Mouse (Mus musculus): Measurements from ENCODE around the gene Cldn3. TPM values are rescaled to one million over a fixed set of nuclear protein-coding genes. Genes with fewer than 3 reads are reported as not detected.

Cldn3 gene
- not detected for polyA plus RNA-seq (2014; fragmentation: Illumina TruSeq; extraction: RNeasy Lipid Tissue Mini Kit (QIAGEN cat#74804); ENCODE audit: low read depth, low replicate concordance)

DNA sequence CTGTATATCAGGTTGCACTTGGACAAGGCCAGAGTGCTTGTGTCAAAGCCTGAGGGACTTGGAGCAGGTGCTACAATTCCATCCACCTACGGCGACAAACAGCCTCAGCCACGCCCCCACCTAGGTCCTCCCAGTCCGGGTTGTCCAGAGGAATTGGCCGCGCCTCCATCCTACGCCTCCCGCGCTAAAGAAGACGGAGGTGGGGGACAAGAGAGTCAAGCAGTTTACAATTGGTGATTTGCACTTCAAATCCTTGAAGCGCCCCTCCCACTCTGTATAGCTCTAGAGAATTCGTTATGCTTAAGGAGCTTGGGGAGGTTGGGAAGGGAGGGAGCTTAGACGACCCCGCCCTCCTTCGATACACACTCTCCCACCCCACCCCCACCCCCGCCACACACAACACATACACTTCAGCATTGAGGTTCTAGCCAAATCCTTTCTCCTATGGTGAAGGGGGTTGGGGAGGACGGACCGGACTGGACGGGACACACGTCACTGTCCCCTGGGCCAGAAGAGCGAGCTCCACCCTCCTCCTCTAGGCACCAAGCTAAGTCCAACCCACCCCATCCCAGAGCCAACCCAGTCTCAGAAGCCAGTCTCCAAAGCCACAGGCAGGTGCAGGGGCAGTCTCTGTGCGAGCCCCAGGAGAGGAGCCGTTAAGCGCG is at the start of gene Cldn3:
TSS of gene Cldn3 (plus strand) at position 582 of the 665 bp plus-strand sequence.

DNA sequence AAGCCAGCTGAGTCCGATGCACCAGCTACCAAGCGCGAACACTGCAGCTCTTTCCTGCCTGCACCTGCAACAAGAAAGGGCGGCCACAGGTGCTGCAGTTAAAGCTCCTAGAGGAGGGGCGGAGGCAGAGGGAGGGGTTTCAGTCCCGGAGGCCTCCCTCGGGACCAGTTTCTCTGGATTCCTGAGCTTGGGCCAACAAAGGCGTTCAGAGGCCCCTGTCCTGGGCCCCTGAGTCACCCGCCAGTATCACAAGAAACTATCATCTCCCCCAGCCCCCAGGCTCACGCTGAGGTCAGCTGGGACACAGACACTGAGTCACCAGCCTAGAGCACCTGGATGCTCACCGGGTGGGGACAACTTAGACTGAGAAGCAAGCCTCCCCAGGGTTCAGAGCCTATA is 39.2 kb upstream of the Cldn3 start, which contains the start of gene Cldn4:
TSS of gene Cldn4 (minus strand) at position 78 of the 399 bp plus-strand sequence.

DNA sequence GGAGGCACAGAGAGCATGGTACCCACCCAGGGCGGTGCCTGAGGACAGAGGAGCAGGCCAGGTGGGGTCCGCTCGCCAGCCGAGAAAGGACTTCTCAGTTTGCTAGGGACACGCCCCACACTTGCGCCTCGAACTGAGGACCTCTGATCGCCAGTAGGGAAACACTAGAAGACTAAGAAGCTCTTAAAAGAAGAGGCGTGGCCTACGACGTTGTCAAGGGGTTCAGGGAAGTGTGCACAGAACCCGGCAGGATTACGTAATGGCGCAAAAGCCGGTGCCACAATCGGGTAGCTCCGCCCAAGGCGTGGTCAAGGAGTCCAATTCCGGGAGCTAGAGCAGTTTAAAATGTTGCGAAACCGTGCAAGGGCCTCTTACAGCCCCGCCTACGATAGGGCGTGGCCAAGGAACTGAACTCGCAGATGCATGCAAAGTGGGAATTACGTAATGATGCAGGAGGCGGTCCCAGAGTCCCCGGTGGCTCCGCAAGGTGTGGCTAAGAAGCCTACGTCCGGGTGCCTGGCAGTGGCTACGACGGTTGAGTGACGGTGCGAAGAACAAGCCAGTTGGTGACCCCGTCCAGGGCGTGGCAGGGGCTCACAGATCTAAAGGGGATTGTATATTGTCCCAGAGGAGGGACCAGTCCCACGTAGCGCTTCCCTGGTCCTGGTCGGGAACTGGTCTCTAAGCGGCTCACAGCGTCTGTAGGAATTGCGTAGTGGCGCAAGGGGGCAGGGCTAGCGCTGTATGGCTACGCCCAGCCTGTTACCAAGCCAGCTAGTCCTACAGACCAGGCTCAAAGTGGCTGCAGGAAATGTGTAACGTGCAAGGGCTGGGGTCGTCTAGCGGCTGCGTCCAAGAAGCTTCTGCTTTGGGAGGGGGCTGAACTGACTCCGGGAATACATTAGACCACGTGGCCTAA is 22.9 kb downstream of the Cldn3 start, which contains the start of gene Abhd11:
TSS of gene Abhd11 (plus strand) at position 482 of the 919 bp plus-strand sequence.

GRCm38 (mm10) chr5:135023344-135024173 is 37.5 kb downstream of the Cldn3 start, which contains the start of gene Stx1a:
Gene Stx1a, plus strand, starts transcription at chr5:135023482.

Other genes with a start within 250 kb of the Cldn3 start
- 0.29 TPM for gene Eln, start 238.9 kb upstream of the Cldn3 start, polyA plus RNA-seq (2014; fragmentation: Illumina TruSeq; extraction: RNeasy Lipid Tissue Mini Kit (QIAGEN cat#74804); ENCODE audit: low read depth, low replicate concordance)
- not detected for gene Tmem270, start 79.5 kb upstream of the Cldn3 start, polyA plus RNA-seq (2014; fragmentation: Illumina TruSeq; extraction: RNeasy Lipid Tissue Mini Kit (QIAGEN cat#74804); ENCODE audit: low read depth, low replicate concordance)
- gene Cldn13, start 70.7 kb upstream of the Cldn3 start, polyA plus RNA-seq (2014; fragmentation: Illumina TruSeq; extraction: RNeasy Lipid Tissue Mini Kit (QIAGEN cat#74804); ENCODE audit: low read depth, low replicate concordance) = not detected
- gene Mettl27, start 53.8 kb upstream of the Cldn3 start, polyA plus RNA-seq (2014; fragmentation: Illumina TruSeq; extraction: RNeasy Lipid Tissue Mini Kit (QIAGEN cat#74804); ENCODE audit: low read depth, low replicate concordance) = 8.1 TPM
- gene Cldn4, start 39.3 kb upstream of the Cldn3 start, polyA plus RNA-seq (2014; fragmentation: Illumina TruSeq; extraction: RNeasy Lipid Tissue Mini Kit (QIAGEN cat#74804); ENCODE audit: low read depth, low replicate concordance) = not detected
- gene Abhd11, start 22.9 kb downstream of the Cldn3 start, polyA plus RNA-seq (2014; fragmentation: Illumina TruSeq; extraction: RNeasy Lipid Tissue Mini Kit (QIAGEN cat#74804); ENCODE audit: low read depth, low replicate concordance) = 7.5 TPM
- gene Stx1a, start 37.3 kb downstream of the Cldn3 start, polyA plus RNA-seq (2014; fragmentation: Illumina TruSeq; extraction: RNeasy Lipid Tissue Mini Kit (QIAGEN cat#74804); ENCODE audit: low read depth, low replicate concordance) = not detected
- 12.7 TPM for gene Dnajc30, start 78.0 kb downstream of the Cldn3 start, polyA plus RNA-seq (2014; fragmentation: Illumina TruSeq; extraction: RNeasy Lipid Tissue Mini Kit (QIAGEN cat#74804); ENCODE audit: low read depth, low replicate concordance)
- gene Bud23, start 78.7 kb downstream of the Cldn3 start, polyA plus RNA-seq (2014; fragmentation: Illumina TruSeq; extraction: RNeasy Lipid Tissue Mini Kit (QIAGEN cat#74804); ENCODE audit: low read depth, low replicate concordance) = 10.0 TPM
- not detected for gene Vps37d, start 92.1 kb downstream of the Cldn3 start, polyA plus RNA-seq (2014; fragmentation: Illumina TruSeq; extraction: RNeasy Lipid Tissue Mini Kit (QIAGEN cat#74804); ENCODE audit: low read depth, low replicate concordance)
- 56.2 TPM for gene Mlxipl, start 103.7 kb downstream of the Cldn3 start, polyA plus RNA-seq (2014; fragmentation: Illumina TruSeq; extraction: RNeasy Lipid Tissue Mini Kit (QIAGEN cat#74804); ENCODE audit: low read depth, low replicate concordance)
- 2.5 TPM for gene Tbl2, start 163.4 kb downstream of the Cldn3 start, polyA plus RNA-seq (2014; fragmentation: Illumina TruSeq; extraction: RNeasy Lipid Tissue Mini Kit (QIAGEN cat#74804); ENCODE audit: low read depth, low replicate concordance)
- 6.0 TPM for gene Bcl7b, start 182.1 kb downstream of the Cldn3 start, polyA plus RNA-seq (2014; fragmentation: Illumina TruSeq; extraction: RNeasy Lipid Tissue Mini Kit (QIAGEN cat#74804); ENCODE audit: low read depth, low replicate concordance)
- gene Baz1b, start 201.1 kb downstream of the Cldn3 start, polyA plus RNA-seq (2014; fragmentation: Illumina TruSeq; extraction: RNeasy Lipid Tissue Mini Kit (QIAGEN cat#74804); ENCODE audit: low read depth, low replicate concordance) = 14.2 TPM

All from liver, adult 10 weeks (tissue).